16 mouse cellular contexts compared by ENCODE assay signal in genomic region chr11:72501426-72502002, GRCm38 (mm10). TPM values are rescaled to one million over a fixed set of nuclear protein-coding genes. Genes with fewer than 3 reads are reported as not detected.
DNase-seq lines count a peak whose midpoint lies in the region; ATAC-seq and TF ChIP-seq lines count a peak whose summit lies in the region.
"Had no signal": no experiment of that assay in that cellular context is flagged by ENCODE, and none has a peak within 500 bp of the region (broad histone marks: within the 10 kb centered on the region; RNA-seq: fewer than 3 reads in every experiment).

No protein-coding gene starts in this region.

- H3K4me1 ChIP-seq in forebrain, embryonic 15.5 days: peaks cover 16% of the 10 kb centered on the region; the same call in 1 of the 2 replicates
- H3K4me1 ChIP-seq in forebrain, embryonic 10.5 days: peaks cover 27% of the 10 kb centered on the region
- H3K4me1 ChIP-seq in kidney, postnatal 0 days (replicated peaks; ENCODE audit: insufficient read depth, low read length): peaks cover 29% of the 10 kb centered on the region
- 0 out of 4 replicates have a peak, but pooled peaks cover 0 to 7% of the 10 kb centered on the region in 2 experiments for H3K4me1 ChIP-seq in MEL (ENCODE audit: control insufficient read depth in 1 of 2, insufficient read depth in 2 of 2, low read length in 2 of 2)
- H3K4me1 ChIP-seq in limb, embryonic 15.5 days: peaks cover 30% of the 10 kb centered on the region

- H3K36me3 ChIP-seq in forebrain, embryonic 15.5 days: no peaks in the 10 kb centered on the region
- no peaks in the 10 kb centered on the region for H3K36me3 ChIP-seq in forebrain, embryonic 10.5 days (replicated peaks)
- H3K36me3 ChIP-seq in kidney, postnatal 0 days (ENCODE audit: insufficient read depth, low read length): no peaks in the 10 kb centered on the region
- no peaks in the 10 kb centered on the region; a peak in 1 of 4 replicates for H3K36me3 ChIP-seq in MEL (ENCODE audit: control insufficient read depth in 1 of 2, insufficient read depth in 2 of 2, low read length in 2 of 2)
- no peaks in the 10 kb centered on the region for H3K36me3 ChIP-seq in limb, embryonic 15.5 days
- H3K36me3 ChIP-seq: embryonic facial prominence, embryonic 12.5 days; heart, embryonic 13.5 days had no signal

- no peak for TF ChIP-seq CTCF in kidney, postnatal 0 days (IDR thresholded peaks at IDR 0.05; ENCODE audit: low read depth)
- TF ChIP-seq CTCF in MEL (IDR thresholded peaks at IDR 0.05 in 2 of 3, conservative IDR thresholded peaks at IDR 0.05 in 1 of 3; ENCODE audit: control insufficient read depth in 1 of 3, insufficient read depth in 1 of 3, low read depth in 2 of 3, low read length in 3 of 3, poor library complexity in 1 of 3, severe bottlenecking in 1 of 3): no peak

- no peaks in the 10 kb centered on the region for H3K9me3 ChIP-seq in forebrain, embryonic 15.5 days
- H3K9me3 ChIP-seq in forebrain, embryonic 10.5 days: no peaks in the 10 kb centered on the region
- H3K9me3 ChIP-seq in kidney, postnatal 0 days (replicated peaks; ENCODE audit: low read length): no peaks in the 10 kb centered on the region
- H3K9me3 ChIP-seq in MEL (replicated peaks; ENCODE audit: insufficient read depth, low read length): no peaks in the 10 kb centered on the region
- H3K9me3 ChIP-seq in limb, embryonic 15.5 days: no peaks in the 10 kb centered on the region
- H3K9me3 ChIP-seq: embryonic facial prominence, embryonic 12.5 days; heart, embryonic 13.5 days had no signal

- DNase-seq in forebrain, embryonic 10.5 days (ENCODE audit: extremely low spot score, low spot score): no peak
- no peak for DNase-seq in kidney, postnatal 0 days (ENCODE audit: low spot score)
- DNase-seq in kidney, postnatal 4 days: no peak
- peak; percentile 44 for DNase-seq in MEL (ENCODE audit: low read depth, low spot score)
- DNase-seq in heart, postnatal 14 days: no peak
- no peak for DNase-seq in lung, postnatal 14 days
- DNase-seq: cerebellum, adult 9-10 months; lung, adult 2 months; right cerebral cortex, postnatal 4 days had no signal

- no peak for TF ChIP-seq EP300 in MEL (IDR thresholded peaks at IDR 0.05; ENCODE audit: low read depth in 1 of 2, low read length in 2 of 2)

- no peak for TF ChIP-seq RAD21 in MEL (IDR thresholded peaks at IDR 0.05; ENCODE audit: low read depth, low read length)

- no peak for ATAC-seq in forebrain, embryonic 15.5 days (replicated peaks)
- ATAC-seq in kidney, postnatal 0 days (replicated peaks; ENCODE audit: low FRiP score, low read depth): no peak
- ATAC-seq in limb, embryonic 15.5 days (ENCODE audit: insufficient number of reproducible peaks, low FRiP score, low TSS enrichment, low read depth): no peak

- no peaks in the 10 kb centered on the region for H3K79me2 ChIP-seq in MEL (ENCODE audit: control insufficient read depth, insufficient read depth, low read length, poor library complexity)

- no peak overlapping the region for H3K4me2 ChIP-seq in forebrain, embryonic 15.5 days (replicated peaks)
- H3K4me2 ChIP-seq in kidney, postnatal 0 days (ENCODE audit: low read length): no peak overlapping the region
- 0 out of 2 replicates have a peak overlapping the region, but pooled peaks have one; percentile 1 for H3K4me2 ChIP-seq in limb, embryonic 15.5 days
- H3K4me2 ChIP-seq: embryonic facial prominence, embryonic 12.5 days; heart, embryonic 13.5 days had no signal

- TF ChIP-seq POLR2A in MEL (IDR thresholded peaks at IDR 0.05; ENCODE audit: control insufficient read depth in 1 of 2, insufficient read depth in 1 of 2, low read depth in 1 of 2, low read length in 2 of 2, poor library complexity in 1 of 2): no peak

- intact Hi-C loops in heart, postnatal 14 days (cut with DNase I): no loop called here

- H3K4me3 ChIP-seq in forebrain, embryonic 15.5 days: no peak overlapping the region
- H3K4me3 ChIP-seq in forebrain, embryonic 10.5 days: no peak overlapping the region
- H3K4me3 ChIP-seq in kidney, postnatal 0 days (replicated peaks; ENCODE audit: low read depth, low read length): no peak overlapping the region
- no peak overlapping the region for H3K4me3 ChIP-seq in MEL (ENCODE audit: control insufficient read depth in 1 of 2, insufficient read depth in 1 of 2, low read depth in 2 of 2, low read length in 2 of 2)
- no peak overlapping the region for H3K4me3 ChIP-seq in limb, embryonic 15.5 days
- H3K4me3 ChIP-seq: embryonic facial prominence, embryonic 12.5 days; heart, embryonic 13.5 days; myocyte had no signal

- WGBS in forebrain, embryonic 15.5 days: 43% methylated on average over 5 of the region's 5 CpGs
- WGBS in forebrain, embryonic 10.5 days: 25% methylated on average over 5 of the region's 5 CpGs
- WGBS in kidney, postnatal 0 days: 24% methylated on average over 5 of the region's 5 CpGs
- 12% methylated on average over 5 of the region's 5 CpGs for WGBS in limb, embryonic 15.5 days

- no peaks in the 10 kb centered on the region for H3K27me3 ChIP-seq in forebrain, embryonic 15.5 days
- peaks cover 21% of the 10 kb centered on the region for H3K27me3 ChIP-seq in forebrain, embryonic 10.5 days (ENCODE audit: poor library complexity, severe bottlenecking)
- no peaks in the 10 kb centered on the region for H3K27me3 ChIP-seq in kidney, postnatal 0 days (ENCODE audit: insufficient read depth, low read length)
- H3K27me3 ChIP-seq in MEL (ENCODE audit: control insufficient read depth in 1 of 2, insufficient read depth in 2 of 2, low read length in 2 of 2): no peaks in the 10 kb centered on the region
- 0 out of 2 replicates have a peak, but pooled peaks cover 2% of the 10 kb centered on the region for H3K27me3 ChIP-seq in limb, embryonic 15.5 days

- peak overlapping the region; percentile 50; the same call in 1 of the 2 replicates for H3K27ac ChIP-seq in forebrain, embryonic 15.5 days (replicated peaks)
- no peak overlapping the region for H3K27ac ChIP-seq in forebrain, embryonic 10.5 days
- peak overlapping the region; percentile 65 for H3K27ac ChIP-seq in kidney, postnatal 0 days
- no peak overlapping the region for H3K27ac ChIP-seq in MEL (ENCODE audit: control insufficient read depth, low read depth, low read length)
- H3K27ac ChIP-seq in limb, embryonic 15.5 days: peak overlapping the region; percentile 43; the same call in 1 of the 2 replicates
- H3K27ac ChIP-seq: embryonic facial prominence, embryonic 12.5 days; heart, embryonic 13.5 days had no signal

- no peak overlapping the region for H3K9ac ChIP-seq in forebrain, embryonic 15.5 days (replicated peaks)
- no peak overlapping the region for H3K9ac ChIP-seq in kidney, postnatal 0 days (ENCODE audit: low read depth, low read length)
- H3K9ac ChIP-seq in MEL (ENCODE audit: control insufficient read depth, low read depth, low read length, poor library complexity, severe bottlenecking): no peak overlapping the region
- H3K9ac ChIP-seq in limb, embryonic 15.5 days: no peak overlapping the region
- H3K9ac ChIP-seq: embryonic facial prominence, embryonic 12.5 days; forebrain, postnatal 0 days; heart, embryonic 13.5 days had no signal

TF ChIP-seq in MEL, 35 proteins besides CTCF, POLR2A, EP300 and RAD21:
- no peak for TF ChIP-seq NELFE (IDR thresholded peaks at IDR 0.05; ENCODE audit: low read depth, low read length)
- no peak for TF ChIP-seq GATA1 (IDR thresholded peaks at IDR 0.05; ENCODE audit: low read depth, low read length)
- TF ChIP-seq ETS1 (IDR thresholded peaks at IDR 0.05; ENCODE audit: low read depth, low read length): no peak
- TF ChIP-seq GABPA (IDR thresholded peaks at IDR 0.05; ENCODE audit: low read depth, low read length): no peak
- TF ChIP-seq ZMIZ1 (IDR thresholded peaks at IDR 0.05; ENCODE audit: low read depth, low read length): no peak
- TF ChIP-seq MAZ (IDR thresholded peaks at IDR 0.05; ENCODE audit: low read depth, low read length): no peak
- no peak for TF ChIP-seq TBP (IDR thresholded peaks at IDR 0.05; ENCODE audit: low read depth, low read length)
- TF ChIP-seq MYB (IDR thresholded peaks at IDR 0.05; ENCODE audit: low read depth, low read length): no peak
- no peak for TF ChIP-seq TCF12 (IDR thresholded peaks at IDR 0.05; ENCODE audit: low read depth, low read length)
- no peak for TF ChIP-seq TAL1 (IDR thresholded peaks at IDR 0.05; ENCODE audit: low read length)
- no peak for TF ChIP-seq SIN3A (IDR thresholded peaks at IDR 0.05; ENCODE audit: low read length)
- no peak for TF ChIP-seq E2F4 (IDR thresholded peaks at IDR 0.05; ENCODE audit: borderline replicate concordance, low read depth, low read length)
- no peak for TF ChIP-seq ZC3H11A (IDR thresholded peaks at IDR 0.05; ENCODE audit: low read depth, low read length)
- TF ChIP-seq POLR2AphosphoS2 (IDR thresholded peaks at IDR 0.05; ENCODE audit: low read length): no peak
- no peak for TF ChIP-seq ELF1 (IDR thresholded peaks at IDR 0.05; ENCODE audit: low read depth, low read length)
- TF ChIP-seq SMC3 (IDR thresholded peaks at IDR 0.05; ENCODE audit: low read depth, low read length): no peak
- no peak for TF ChIP-seq RCOR1 (IDR thresholded peaks at IDR 0.05; ENCODE audit: low read depth, low read length)
- no peak for TF ChIP-seq ZNF384 (IDR thresholded peaks at IDR 0.05; ENCODE audit: low read depth, low read length)

RNA-seq across cellular contexts. Expression of gene Spns2, which starts 11.8 kb away (rescaled TPM):
- polyA plus RNA-seq in forebrain, embryonic 15.5 days (2015; fragmentation: Nextera tagmentation; extraction: Ambion mirVana): 8.7 and 9.1 TPM in 2 replicates
- 2.0 and 3.0 TPM in 2 replicates for polyA plus RNA-seq in forebrain, embryonic 10.5 days (2016; fragmentation: Nextera tagmentation; extraction: Ambion mirVana)
- 6.3 and 7.4 TPM in 2 replicates for polyA plus RNA-seq in kidney, postnatal 0 days (2015; fragmentation: Nextera tagmentation; extraction: Ambion mirVana)
- 0.33 and 0.58 TPM in 2 replicates for total RNA-seq in MEL (2012; rRNA removed)
- polyA plus RNA-seq in MEL (2012; ENCODE audit: insufficient read depth in 1 of 2, insufficient read length in 2 of 2, low read depth in 1 of 2, low replicate concordance in 2 of 2, missing spikeins in 1 of 2): 1 to 10 TPM in 1 of 2 experiments, not detected in 1; 3.0 TPM
- polyA plus RNA-seq in limb, embryonic 15.5 days (2015; fragmentation: Nextera tagmentation; extraction: Ambion mirVana): 10.6 TPM in 2 replicates
- 10 to 100 TPM; 16.5 to 16.8 TPM for total RNA-seq in heart, postnatal 14 days (2021)

RNA-seq across cellular contexts. Expression of gene Spns3, which starts 48.8 kb away (rescaled TPM):
- polyA plus RNA-seq in forebrain, embryonic 15.5 days (2015; fragmentation: Nextera tagmentation; extraction: Ambion mirVana): 0.08 TPM in 2 replicates
- polyA plus RNA-seq in forebrain, embryonic 10.5 days (2016; fragmentation: Nextera tagmentation; extraction: Ambion mirVana): 0.20 TPM in 1 of 2 replicates, not detected in the other
- polyA plus RNA-seq in kidney, postnatal 0 days (2015; fragmentation: Nextera tagmentation; extraction: Ambion mirVana): 0.99 and 1.1 TPM in 2 replicates
- total RNA-seq in MEL (2012; rRNA removed): 5.2 and 10.6 TPM in 2 replicates
- polyA plus RNA-seq in MEL (2012; ENCODE audit: insufficient read depth in 1 of 2, insufficient read length in 2 of 2, low read depth in 1 of 2, low replicate concordance in 2 of 2, missing spikeins in 1 of 2): 10 to 100 TPM in 1 of 2 experiments, not detected in 1; 12.7 TPM
- 0.88 and 0.97 TPM in 2 replicates for polyA plus RNA-seq in limb, embryonic 15.5 days (2015; fragmentation: Nextera tagmentation; extraction: Ambion mirVana)
- total RNA-seq in heart, postnatal 14 days (2021): under 1 TPM in 1 of 2 experiments, not detected in 1; 0.10 TPM
- total RNA-seq: forebrain, postnatal 0 days had no signal
- polyA plus RNA-seq: embryonic facial prominence, embryonic 12.5 days; stomach, embryonic 14.5 days had no signal

Comparison
In these comparisons a context has a peak if more than half of its experiments do, and no peak if none do; other contexts are left out.
1. H3K27ac ChIP-seq: peak in forebrain, embryonic 15.5 days (single experiment), kidney, postnatal 0 days (single experiment) and limb, embryonic 15.5 days (single experiment); none in forebrain, embryonic 10.5 days (single experiment) and MEL (single experiment).